Mouse (Mus musculus) neural tube, embryonic 13.5 days (tissue): ENCODE measurements around the gene Rnaset2a. TPM values are rescaled to one million over a fixed set of nuclear protein-coding genes. Genes with fewer than 3 reads are reported as not detected.
"Not testable (repeated sequence)": the region's sequence is repeated elsewhere in the genome, so short reads cannot be mapped to it uniquely, and the experiment has no call there.

ENCODE experiments used
- ATAC-seq: fragments of 200-750 bp; cut with Nextera tagmentation; 2 replicates; pipeline ENCODE4 v1.8.0; 2017; ENCODE audit warnings: low read depth, mild to moderate bottlenecking, moderate TSS enrichment, moderate library complexity
- H3K27ac ChIP-seq: fragments of 300-500 bp; sonication (generic); replicated peaks from 2 replicates; pipeline ENCODE4 v1.5.1; 2015; ENCODE audit warnings: moderate library complexity, mild to moderate bottlenecking, inconsistent platforms
- H3K27me3 ChIP-seq: fragments of 300-500 bp; sonication (generic); 2 replicates; pipeline ENCODE4 v1.6.1; 2015; ENCODE audit warnings: mild to moderate bottlenecking, inconsistent platforms
- H3K36me3 ChIP-seq: fragments of 300-500 bp; sonication (generic); 2 replicates; pipeline ENCODE4 v1.6.1; 2015; ENCODE audit warnings: mild to moderate bottlenecking, inconsistent platforms
- H3K4me1 ChIP-seq: fragments of 300-500 bp; sonication (generic); replicated peaks from 2 replicates; pipeline ENCODE4 v1.6.1; 2015; ENCODE audit warnings: inconsistent platforms
- H3K4me2 ChIP-seq: fragments of 300-500 bp; sonication (generic); 2 replicates; pipeline ENCODE4 v1.6.1; 2015; ENCODE audit warnings: inconsistent platforms, mild to moderate bottlenecking, moderate library complexity
- H3K4me3 ChIP-seq: fragments of 300-500 bp; sonication (generic); 2 replicates; pipeline ENCODE4 v1.5.1; 2015; ENCODE audit warnings: mild to moderate bottlenecking, inconsistent platforms
- H3K9ac ChIP-seq: fragments of 300-500 bp; sonication (generic); 2 replicates; pipeline ENCODE4 v1.6.1; 2015; ENCODE audit warnings: moderate library complexity, mild to moderate bottlenecking, inconsistent platforms
- H3K9me3 ChIP-seq: fragments of 300-500 bp; sonication (generic); 2 replicates; pipeline ENCODE4 v1.6.1; 2016; ENCODE audit warnings: inconsistent platforms
- WGBS: fragments of 180-500 bp; shearing (Covaris S2); methylation state at CpG from one replicate; pipeline ENCODE4 v1.1.7; 2015; 5-methylcytosine and 5-hydroxymethylcytosine counted together
- polyA plus RNA-seq: library from polyadenylated mRNA; unstranded; fragments of >200 nt; fragmentation: Nextera tagmentation; extraction: Ambion mirVana; gene quantifications from 2 replicates; pipeline ENCODE4 v1.2.1, GENCODE M21; 2015

Gene Rnaset2a
- 13.1 and 13.7 TPM in 2 replicates for polyA plus RNA-seq

GRCm38 (mm10) chr17:8147439-8148316 lies at the start of gene Rnaset2a, which contains the start of gene Gm49673:
TSS of gene Rnaset2a (minus strand) at chr17:8148097.
TSS of gene Gm49673 (minus strand) at chr17:8147788.
- H3K4me2 ChIP-seq, result peak within 1 kb of the TSS; percentile 59
- not testable (repeated sequence) for H3K9me3 ChIP-seq

GRCm38 (mm10) chr17:8197652-8198051 lies 49.8 kb upstream of the Rnaset2a start:
- no peak overlapping the region for H3K4me3 ChIP-seq
- H3K4me1 ChIP-seq, result no peaks in the 10 kb centered on the region
- H3K36me3 ChIP-seq, result peaks cover 42% of the 10 kb centered on the region
- no peak overlapping the region for H3K27ac ChIP-seq
- ATAC-seq, result no peak
- H3K9ac ChIP-seq, result no peak overlapping the region
- WGBS, result 72% methylated on average over 3 of the region's 3 CpGs
- H3K9me3 ChIP-seq, result no peaks in the 10 kb centered on the region
- no peak overlapping the region for H3K4me2 ChIP-seq
- H3K27me3 ChIP-seq, result no peaks in the 10 kb centered on the region

More at GRCm38 (mm10) chr17:8147439-8148316, at the start of gene Rnaset2a, which contains the start of gene Gm49673:
- peak within 1 kb of the TSS; percentile 50 for H3K4me3 ChIP-seq
- peak; percentile 98 for ATAC-seq
- not testable (repeated sequence) for H3K27me3 ChIP-seq, H3K27ac ChIP-seq, H3K36me3 ChIP-seq, H3K4me1 ChIP-seq
- H3K9ac ChIP-seq, result peak within 1 kb of the TSS; percentile 70
- WGBS, result 2% methylated on average over 49 of the region's 67 CpGs

- Histone ChIP-seq H3K36me3 (peaks cover 54% of the 10 kb centered on the region), H3K4me1 (no peaks in the 10 kb centered on the region)
- 94% methylated on average over 8 of the region's 8 CpGs for WGBS
These were observed 47.9 kb upstream of the Rnaset2a start for GRCm38 (mm10) chr17:8195685-8196376.

GRCm38 (mm10) chr17:8193678-8194077 lies 45.8 kb upstream of the Rnaset2a start:
- Histone ChIP-seq H3K4me1 (no peaks in the 10 kb centered on the region), H3K9me3 (no peaks in the 10 kb centered on the region), H3K27ac (no peak overlapping the region), H3K27me3 (no peaks in the 10 kb centered on the region), H3K36me3 (peaks cover 75% of the 10 kb centered on the region), H3K4me3 (no peak overlapping the region), H3K9ac (no peak overlapping the region), H3K4me2 (no peak overlapping the region)
- ATAC-seq, result no peak
- 88% methylated on average over 8 of the region's 8 CpGs for WGBS

More at GRCm38 (mm10) chr17:8195685-8196376, 47.9 kb upstream of the Rnaset2a start:
- no peak for ATAC-seq
- Histone ChIP-seq H3K4me2 (no peak overlapping the region), H3K4me3 (no peak overlapping the region), H3K27ac (no peak overlapping the region), H3K27me3 (no peaks in the 10 kb centered on the region), H3K9me3 (no peaks in the 10 kb centered on the region), H3K9ac (no peak overlapping the region)

- no peaks in the 10 kb centered on the region for H3K9me3 ChIP-seq
These were observed 36.3 kb upstream of the Rnaset2a start for GRCm38 (mm10) chr17:8184217-8184616.

GRCm38 (mm10) chr17:8183815-8184214 lies 35.9 kb upstream of the Rnaset2a start:
- H3K4me2 ChIP-seq, result no peak overlapping the region
- no peak overlapping the region for H3K9ac ChIP-seq
- H3K36me3 ChIP-seq, result peaks cover 79% of the 10 kb centered on the region
- no peak for ATAC-seq
- 79% methylated on average over 5 of the region's 5 CpGs for WGBS
- H3K9me3 ChIP-seq, result no peaks in the 10 kb centered on the region
- H3K4me3 ChIP-seq, result no peak overlapping the region
- no peaks in the 10 kb centered on the region for H3K4me1 ChIP-seq
- H3K27ac ChIP-seq, result no peak overlapping the region
- H3K27me3 ChIP-seq, result no peaks in the 10 kb centered on the region

More at GRCm38 (mm10) chr17:8184217-8184616, 36.3 kb upstream of the Rnaset2a start:
- H3K4me2 ChIP-seq, result no peak overlapping the region
- H3K9ac ChIP-seq, result no peak overlapping the region
- peaks cover 80% of the 10 kb centered on the region for H3K36me3 ChIP-seq
- no peak overlapping the region for H3K27ac ChIP-seq
- 86% methylated on average over 7 of the region's 7 CpGs for WGBS
- H3K4me1 ChIP-seq, result no peaks in the 10 kb centered on the region
- H3K27me3 ChIP-seq, result no peaks in the 10 kb centered on the region
- ATAC-seq, result no peak
- no peak overlapping the region for H3K4me3 ChIP-seq

- ATAC-seq, result no peak
- H3K4me1 ChIP-seq, result no peaks in the 10 kb centered on the region
- H3K36me3 ChIP-seq, result peaks cover 78% of the 10 kb centered on the region
- no peak overlapping the region for H3K4me3 ChIP-seq
- H3K9ac ChIP-seq, result no peak overlapping the region
- H3K27ac ChIP-seq, result no peak overlapping the region
- H3K27me3 ChIP-seq, result no peaks in the 10 kb centered on the region
- WGBS, result 74% methylated on average over 5 of the region's 5 CpGs
- no peak overlapping the region for H3K4me2 ChIP-seq
- H3K9me3 ChIP-seq, result no peaks in the 10 kb centered on the region
These were observed 29.2 kb upstream of the Rnaset2a start for GRCm38 (mm10) chr17:8177090-8177489.

- 65% methylated on average over 4 of the region's 4 CpGs for WGBS
- Histone ChIP-seq H3K9me3 (no peaks in the 10 kb centered on the region), H3K36me3 (peaks cover 65% of the 10 kb centered on the region), H3K27me3 (no peaks in the 10 kb centered on the region), H3K9ac (no peak overlapping the region), H3K4me1 (peaks cover 5% of the 10 kb centered on the region), H3K4me2 (no peak overlapping the region), H3K4me3 (no peak overlapping the region), H3K27ac (no peak overlapping the region)
- ATAC-seq, result no peak
These were observed 23.2 kb upstream of the Rnaset2a start for GRCm38 (mm10) chr17:8171081-8171480.

- no peak for ATAC-seq
- H3K9ac ChIP-seq, result no peak overlapping the region
- H3K4me2 ChIP-seq, result no peak overlapping the region
- H3K4me1 ChIP-seq, result peaks cover 5% of the 10 kb centered on the region
- H3K27me3 ChIP-seq, result no peaks in the 10 kb centered on the region
- H3K9me3 ChIP-seq, result no peaks in the 10 kb centered on the region
- WGBS, result 86% methylated on average over 7 of the region's 7 CpGs
- no peak overlapping the region for H3K4me3 ChIP-seq
- peaks cover 58% of the 10 kb centered on the region for H3K36me3 ChIP-seq
- no peak overlapping the region for H3K27ac ChIP-seq
These were observed 22.4 kb upstream of the Rnaset2a start for GRCm38 (mm10) chr17:8170331-8170730.

- not testable (repeated sequence) for H3K27ac ChIP-seq, H3K9me3 ChIP-seq, H3K4me2 ChIP-seq, H3K4me3 ChIP-seq, ATAC-seq, H3K4me1 ChIP-seq, H3K9ac ChIP-seq, H3K27me3 ChIP-seq
- WGBS, result 98% methylated on average over 7 of the region's 8 CpGs
- H3K36me3 ChIP-seq, result peaks cover 31% of the 10 kb centered on the region
These were observed 19.5 kb upstream of the Rnaset2a start for GRCm38 (mm10) chr17:8167436-8167835.

GRCm38 (mm10) chr17:8166454-8166853 lies 18.6 kb upstream of the Rnaset2a start:
- not testable (repeated sequence) for H3K4me1 ChIP-seq, H3K27ac ChIP-seq, H3K9me3 ChIP-seq, H3K27me3 ChIP-seq, ATAC-seq, H3K9ac ChIP-seq
- H3K36me3 ChIP-seq, result peaks cover 21% of the 10 kb centered on the region
- 48% methylated on average over 2 of the region's 3 CpGs for WGBS
- H3K4me3 ChIP-seq, result peak overlapping the region; percentile 50
- H3K4me2 ChIP-seq, result peak overlapping the region; percentile 55

GRCm38 (mm10) chr17:8165977-8166376 lies 18.1 kb upstream of the Rnaset2a start:
- H3K36me3 ChIP-seq, result peaks cover 18% of the 10 kb centered on the region
- not testable (repeated sequence) for H3K9me3 ChIP-seq, H3K4me1 ChIP-seq, H3K27me3 ChIP-seq, H3K27ac ChIP-seq, ATAC-seq
- H3K4me2 ChIP-seq, result peak overlapping the region; percentile 55
- peak overlapping the region; percentile 65; the same call in 1 of the 2 replicates for H3K9ac ChIP-seq
- 0% methylated on average over 11 of the region's 11 CpGs for WGBS
- peak overlapping the region; percentile 50 for H3K4me3 ChIP-seq
